Mouse (Mus musculus) gastrocnemius, adult 18-20 months (tissue): ENCODE results near the gene Epha4. TPM values are rescaled to one million over a fixed set of nuclear protein-coding genes. Genes with fewer than 3 reads are reported as not detected.

Experiments used
- DNase-seq: peaks from one replicate; pipeline ENCODE4 v3.0.0; 2021; ENCODE audit warnings: low spot score
- total RNA-seq, 2 experiments: library from RNA; stranded (reverse); gene quantifications; 2 replicates each; pipeline ENCODE4 v1.2.3; 2021

Epha4 gene
- total RNA-seq, 2 experiments from 2014 or later = 1.2 to 2.1 TPM

GRCm38 (mm10) chr1:77512431-77513195, 2.3 kb downstream of the Epha4 start:
- no peak for DNase-seq

GRCm38 (mm10) chr1:77512059-77512407, 2.9 kb downstream of the Epha4 start:
- DNase-seq = no peak

DNA sequence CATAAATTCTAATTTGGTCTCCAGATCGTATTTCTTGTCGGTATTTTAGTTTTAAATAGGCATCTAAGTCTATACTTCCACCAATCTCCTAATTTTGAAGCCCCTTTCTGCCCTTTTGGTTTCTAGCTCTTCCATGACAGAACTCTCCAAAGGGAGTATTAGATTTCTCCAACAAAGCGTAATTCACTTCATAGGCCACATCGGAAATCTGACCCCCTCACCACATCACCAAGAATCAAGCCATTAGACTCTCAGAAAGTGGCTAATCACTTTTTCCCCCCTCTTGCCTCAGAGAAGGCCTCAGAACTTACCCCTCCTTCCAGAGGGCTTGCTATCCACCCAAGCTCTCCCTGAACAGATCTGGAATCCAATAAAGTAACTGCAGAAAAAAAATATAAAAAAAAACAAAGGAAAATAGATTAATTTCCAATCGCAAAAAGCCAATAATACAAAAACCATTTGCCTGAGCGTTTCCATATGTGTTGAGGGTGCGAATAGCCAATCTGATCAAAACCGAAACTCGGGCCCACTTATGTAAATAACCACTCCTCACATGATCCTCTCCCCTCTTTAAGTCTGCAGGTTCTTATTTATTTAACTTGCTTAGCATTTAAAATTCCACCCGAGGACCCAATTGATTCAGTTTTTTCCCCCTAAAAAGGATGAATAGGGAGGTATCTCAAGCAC, 3.4 kb downstream of the Epha4 start:
- no peak for DNase-seq

GRCm38 (mm10) chr1:77510623-77511022, 4.3 kb downstream of the Epha4 start:
- DNase-seq = no peak

DNA sequence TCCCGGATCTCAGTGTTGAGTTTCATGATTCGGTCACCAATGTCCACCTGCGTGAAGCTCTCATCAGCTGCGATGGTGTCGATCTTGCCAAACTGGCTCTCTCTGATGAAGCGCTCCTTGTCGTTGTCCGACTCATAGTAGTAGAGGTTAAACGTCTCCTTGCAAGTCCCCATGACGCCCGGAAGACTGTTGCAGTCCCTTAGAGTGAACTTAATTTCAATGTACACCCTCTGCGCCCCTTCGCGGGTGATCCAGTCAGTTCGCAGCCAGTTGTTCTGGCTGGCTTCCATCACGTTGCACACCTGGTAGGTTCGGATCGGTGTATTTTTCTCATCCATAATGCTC, 8.1 kb downstream of the Epha4 start:
- no peak for DNase-seq

GRCm38 (mm10) chr1:77506038-77506855, 8.6 kb downstream of the Epha4 start:
- no peak for DNase-seq

DNA sequence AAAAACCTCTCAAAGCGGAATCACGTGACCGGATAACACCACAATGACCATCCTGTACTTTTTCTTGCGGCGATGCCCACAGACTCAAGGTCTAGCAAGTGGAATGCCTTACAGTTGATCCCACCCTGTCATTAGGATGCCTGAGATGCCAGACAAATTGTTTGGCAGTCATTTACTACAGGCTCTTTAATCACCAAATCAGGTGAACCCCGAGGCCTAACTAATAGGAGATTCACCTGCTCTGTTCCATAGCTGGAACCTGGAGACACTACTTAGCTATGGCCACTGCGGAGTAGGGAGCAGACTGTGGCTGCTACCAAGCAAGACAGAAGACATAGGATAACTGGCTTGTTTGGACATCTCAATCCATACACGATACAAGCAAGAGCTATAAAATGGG, 9.6 kb downstream of the Epha4 start:
- DNase-seq = no peak

- DNase-seq = no peak
These were observed 10.1 kb downstream of the Epha4 start for GRCm38 (mm10) chr1:77504813-77505212.

- no peak for DNase-seq
These were observed 11.1 kb downstream of the Epha4 start for GRCm38 (mm10) chr1:77503711-77504181.

GRCm38 (mm10) chr1:77502554-77503119, 12.3 kb downstream of the Epha4 start:
- no peak for DNase-seq

- no peak for DNase-seq
These were observed 13.4 kb downstream of the Epha4 start for GRCm38 (mm10) chr1:77501363-77501933.

GRCm38 (mm10) chr1:77497506-77497905, 17.4 kb downstream of the Epha4 start:
- no peak for DNase-seq

DNA sequence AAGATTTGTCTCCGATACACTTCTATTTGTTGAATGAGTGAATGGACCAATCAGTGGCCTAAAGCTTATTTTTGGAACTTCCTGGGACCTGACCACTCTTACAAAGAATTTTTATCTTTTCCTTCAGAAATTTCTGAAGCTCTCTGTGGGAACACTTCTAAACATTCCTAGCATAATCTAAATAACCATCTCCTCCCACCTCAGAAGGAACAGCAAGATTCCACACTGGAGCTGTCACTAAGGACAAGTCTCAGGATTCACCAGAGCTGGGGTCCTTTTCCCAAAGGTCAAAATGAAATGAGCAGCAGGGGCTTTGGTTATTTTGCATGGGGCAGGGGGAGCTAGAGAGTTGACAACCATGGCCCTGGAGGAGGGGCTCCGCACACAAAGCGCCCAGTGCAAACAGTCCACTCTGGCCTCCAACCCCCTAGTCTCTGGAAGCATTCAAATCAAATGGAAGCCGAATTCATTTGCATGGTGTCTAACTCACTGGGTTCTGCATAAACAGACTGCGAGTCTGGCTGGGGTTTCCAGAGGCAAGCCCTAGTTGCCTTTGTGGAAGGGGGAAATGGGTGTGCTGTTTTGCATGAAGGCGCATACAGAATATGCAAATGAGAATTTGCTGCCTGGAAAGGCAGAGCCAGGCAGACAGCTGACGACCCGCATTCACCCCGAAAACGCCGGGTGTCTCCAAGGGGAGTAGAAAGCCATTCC, 18.3 kb downstream of the Epha4 start:
- no peak for DNase-seq

- DNase-seq = no peak
These were observed 19.1 kb downstream of the Epha4 start for GRCm38 (mm10) chr1:77495790-77496158.

DNA sequence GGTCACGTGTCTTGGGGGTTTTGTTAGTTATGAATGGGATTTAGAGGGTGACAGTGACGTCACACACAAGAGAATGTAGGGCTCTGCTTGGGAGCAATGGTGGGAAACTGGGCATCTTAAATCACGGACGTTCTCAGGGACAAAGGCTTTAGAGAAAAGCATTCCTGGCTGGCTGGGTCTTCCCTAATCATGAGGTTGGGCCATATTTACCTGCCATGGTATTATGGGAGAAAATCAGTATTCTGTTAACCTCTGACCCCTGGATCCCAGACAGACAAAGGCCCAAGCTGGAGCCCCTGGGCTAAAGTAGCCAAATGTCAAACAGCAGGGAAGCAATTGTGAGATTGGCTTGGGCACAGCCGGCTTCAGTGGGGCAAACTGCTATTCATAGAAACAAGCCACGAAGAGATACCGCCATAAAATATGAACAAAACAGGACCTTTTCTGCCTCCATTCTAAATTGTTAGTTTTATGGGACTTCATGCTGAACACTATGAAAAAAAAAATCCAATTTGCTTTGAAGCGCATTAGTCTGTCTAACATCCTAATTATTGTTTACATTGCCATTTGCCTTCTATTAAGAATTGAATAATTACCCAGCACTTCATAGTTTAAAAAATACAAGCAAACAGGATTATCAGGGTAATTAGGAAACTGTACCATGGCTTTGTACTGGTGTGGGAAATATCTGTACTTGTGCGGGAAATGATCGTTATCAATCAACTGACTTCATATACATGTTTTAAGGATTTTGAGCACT, 19.7 kb downstream of the Epha4 start:
- DNase-seq = no peak

DNA sequence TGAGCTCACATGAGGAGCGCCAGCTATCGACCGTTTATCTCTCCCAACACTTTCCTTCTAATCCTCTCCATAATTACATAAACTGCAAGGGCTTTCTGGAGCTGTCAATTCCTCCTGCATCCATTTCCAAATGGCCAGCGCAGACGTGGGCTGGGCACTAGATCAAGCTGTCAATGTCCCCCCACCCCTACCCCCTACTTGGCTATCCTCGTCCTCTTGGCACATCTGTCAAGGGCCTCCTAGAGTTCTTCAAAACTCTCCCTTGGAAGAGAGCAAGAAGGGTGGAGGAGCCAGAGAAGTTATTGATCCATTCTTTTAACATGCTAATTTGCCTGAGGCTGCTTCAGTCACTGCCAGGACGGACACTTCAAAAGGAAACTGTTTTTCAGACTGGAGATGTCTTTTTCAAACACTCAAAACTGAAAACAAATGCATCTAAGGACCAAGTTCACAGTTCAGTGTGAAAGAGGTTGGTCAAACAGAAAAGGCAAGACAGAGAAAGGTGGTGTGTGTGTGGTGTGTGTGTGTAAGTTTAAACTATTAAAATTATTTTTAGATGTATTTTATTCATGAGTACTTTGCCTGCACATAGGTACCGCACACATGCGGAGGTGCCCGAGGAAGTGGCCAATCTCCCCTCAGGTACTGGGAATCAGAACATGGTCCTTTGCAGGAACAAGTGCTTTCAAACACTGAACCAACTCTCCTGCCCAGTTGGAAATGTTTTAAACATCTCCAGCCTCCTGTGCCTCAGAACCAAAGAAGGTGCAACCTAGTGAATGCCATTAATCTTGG, 20.9 kb downstream of the Epha4 start:
- no peak for DNase-seq

GRCm38 (mm10) chr1:77490166-77490565, 24.7 kb downstream of the Epha4 start:
- DNase-seq = no peak

- no peak for DNase-seq
These were observed 25.5 kb downstream of the Epha4 start for GRCm38 (mm10) chr1:77489387-77489786.

GRCm38 (mm10) chr1:77487856-77488462, 26.9 kb downstream of the Epha4 start:
- DNase-seq = no peak
